Mouse (Mus musculus) lung, postnatal 0 days (tissue): ENCODE results near the gene Ryr3.

ENCODE experiments used
- CTCF ChIP-seq: IDR thresholded peaks from 2 replicates; pipeline ENCODE4 v1.5.1; 2016; ENCODE audit warnings: antibody characterized with exemption, mild to moderate bottlenecking
- EP300 ChIP-seq: IDR thresholded peaks from 2 replicates; pipeline ENCODE4 v1.6.1; 2016; ENCODE audit warnings: antibody characterized with exemption, mild to moderate bottlenecking, control low read depth

DNA sequence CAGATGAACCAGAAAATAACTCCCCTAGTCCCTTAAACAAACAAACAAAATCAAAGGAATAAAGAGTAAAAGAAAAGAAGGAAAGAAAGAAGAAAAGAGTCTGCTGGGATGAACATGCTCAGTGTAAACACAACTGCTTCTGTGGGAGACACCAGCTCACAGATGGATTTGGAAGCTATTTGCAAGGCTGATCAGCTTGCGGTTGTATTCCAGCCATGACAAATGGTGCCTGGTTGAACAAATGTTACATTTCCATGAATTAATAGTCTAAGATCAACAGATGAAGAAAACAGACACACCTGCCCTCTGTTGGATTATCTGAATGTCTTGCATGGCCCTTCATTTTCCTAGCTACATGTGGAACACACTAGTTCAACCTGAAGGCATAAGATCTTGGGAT is 468.4 kb downstream of the Ryr3 start:
- no peak for TF ChIP-seq EP300
- no peak for TF ChIP-seq CTCF
